Mouse (Mus musculus): ENCODE measurements at regions not wholly inside any gene's neighbourhood (a gene's known extent, or its start where the extent isn't known, plus 50 kb on each side); places are given as distances from the start of the nearest gene placed in this dataset.

GRCm38 (mm10) chr6:31097254-31097653 lies 138.4 kb upstream of the Klf14 start:
- DNase-seq: no peak
- intact Hi-C loops (cut with DNase I; ENCODE audit: low total_unique reads): no loop called here

GRCm38 (mm10) chr6:31098106-31098505 lies 139.2 kb upstream of the Klf14 start:
- intact Hi-C loops (cut with DNase I; ENCODE audit: low total_unique reads): no loop called here
- DNase-seq: no peak

- no peak for DNase-seq
- intact Hi-C loops (cut with DNase I; ENCODE audit: low total_unique reads): no loop called here
Measured at GRCm38 (mm10) chr6:31100084-31100579, 141.3 kb upstream of the Klf14 start.

GRCm38 (mm10) chr6:31100749-31101148 lies 141.9 kb upstream of the Klf14 start:
- intact Hi-C loops (cut with DNase I; ENCODE audit: low total_unique reads): no loop called here
- no peak for DNase-seq

- intact Hi-C loops (cut with DNase I; ENCODE audit: low total_unique reads): no loop called here
- no peak for DNase-seq
Measured at GRCm38 (mm10) chr6:31106144-31106836, 147.4 kb upstream of the Klf14 start.

- intact Hi-C loops (cut with DNase I; ENCODE audit: low total_unique reads): no loop called here
- no peak for DNase-seq
Measured at GRCm38 (mm10) chr6:31106856-31107359, 148.0 kb upstream of the Klf14 start.

- DNase-seq: no peak
Measured at GRCm38 (mm10) chr6:31107360-31107759, 148.5 kb upstream of the Klf14 start.

DNA sequence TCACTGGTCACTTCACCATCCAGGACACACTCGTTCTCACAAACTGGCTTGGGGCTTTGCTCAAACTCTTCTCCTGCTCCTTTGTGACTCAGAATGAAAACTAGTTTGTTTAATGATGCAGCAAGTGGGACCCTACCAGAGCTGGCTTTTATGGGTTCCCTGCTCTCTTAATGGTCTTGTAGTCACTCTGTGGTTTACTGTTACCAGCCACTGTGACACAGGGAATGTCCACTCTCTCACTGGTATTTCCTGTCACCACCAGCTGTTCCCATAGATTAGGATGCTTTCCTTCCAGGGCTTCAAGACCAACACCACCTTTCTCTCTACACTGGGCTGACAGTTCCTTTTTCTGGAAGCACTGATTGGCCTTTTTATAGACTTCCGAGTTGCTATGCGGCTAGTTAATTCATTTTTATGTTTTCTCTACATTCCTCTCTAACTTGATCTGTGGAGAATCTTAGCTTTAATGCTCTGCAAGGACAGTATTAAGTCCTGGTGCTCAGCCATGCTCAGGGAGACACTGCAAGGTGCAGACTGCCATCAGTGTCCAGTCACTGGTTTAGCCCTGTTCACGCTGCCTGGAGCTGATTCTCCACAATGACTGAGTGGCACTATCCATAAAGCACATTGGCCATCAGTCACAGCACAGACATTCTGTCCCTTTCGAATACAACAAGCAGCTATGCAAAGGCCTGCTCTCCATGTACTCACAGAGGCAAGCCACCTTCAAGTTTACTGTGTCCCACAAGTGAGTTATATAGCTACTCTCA lies 149.2 kb upstream of the Klf14 start:
- intact Hi-C loops (cut with DNase I; ENCODE audit: low total_unique reads): no loop called here
- DNase-seq: no peak

More at GRCm38 (mm10) chr6:31107360-31107759, 148.5 kb upstream of the Klf14 start:
- intact Hi-C loops (cut with DNase I; ENCODE audit: low total_unique reads): no loop called here

DNA sequence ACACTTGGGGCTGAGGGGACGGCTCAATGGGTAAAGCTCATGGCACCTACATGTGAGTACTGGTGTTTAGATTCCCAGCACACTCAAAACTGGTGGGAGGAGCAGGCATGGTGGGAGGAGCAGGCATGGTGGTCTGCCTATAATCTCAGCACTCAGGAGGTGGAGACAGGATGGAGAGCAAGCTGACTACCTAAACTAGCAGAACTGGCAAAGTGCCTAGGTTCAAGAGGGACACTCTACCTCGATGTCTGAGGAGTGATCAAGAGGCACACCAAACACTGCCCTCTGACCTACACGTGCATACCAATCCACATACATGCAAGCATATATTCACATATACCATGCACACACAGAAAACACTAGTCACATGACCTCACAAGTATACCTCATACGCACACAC lies 150.7 kb upstream of the Klf14 start:
- intact Hi-C loops (cut with DNase I; ENCODE audit: low total_unique reads): no loop called here
- no peak for DNase-seq

DNA sequence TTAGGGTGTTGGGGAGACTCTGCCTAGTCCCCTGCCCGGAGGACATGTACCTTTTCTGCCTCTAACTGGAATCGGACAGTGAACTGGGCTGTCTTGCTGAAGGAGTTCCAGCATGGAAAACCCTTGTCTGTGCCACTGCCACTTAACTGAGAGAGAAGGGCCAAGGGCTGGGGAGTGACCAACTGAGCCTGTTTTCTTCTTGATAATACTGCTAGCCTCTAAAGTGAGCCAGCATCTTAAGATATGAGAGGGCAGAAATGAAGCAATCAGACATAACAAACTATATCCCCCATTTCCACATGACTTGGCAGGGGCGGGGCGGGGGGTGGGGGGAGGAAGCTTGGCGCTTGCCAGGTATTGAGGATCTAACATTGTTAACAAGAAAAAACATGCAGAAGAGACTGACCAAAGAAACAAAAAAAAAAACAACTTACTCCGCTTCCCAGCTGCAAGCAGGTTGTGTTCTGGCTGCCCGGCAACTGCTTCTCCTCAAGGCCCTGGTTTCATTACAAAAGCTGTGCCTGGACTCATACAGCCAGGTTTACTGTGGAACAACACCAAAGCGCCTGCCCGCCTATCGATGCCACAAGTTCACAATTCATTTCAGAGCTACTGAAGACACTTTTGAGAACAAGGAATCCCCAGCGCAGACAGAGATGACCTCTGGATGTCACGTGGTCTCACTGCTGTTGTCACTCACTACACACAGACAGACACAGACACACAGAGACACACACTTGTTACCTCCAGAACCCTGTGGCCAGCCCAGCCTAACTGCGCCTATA lies 153.6 kb upstream of the Klf14 start:
- no peak for DNase-seq

GRCm38 (mm10) chr6:31113558-31114326 lies 154.9 kb upstream of the Klf14 start:
- intact Hi-C loops (cut with DNase I; ENCODE audit: low total_unique reads): no loop called here
- DNase-seq: no peak

More for the DNA sequence above, 153.6 kb upstream of the Klf14 start:
- intact Hi-C loops (cut with DNase I; ENCODE audit: low total_unique reads): no loop called here

DNA sequence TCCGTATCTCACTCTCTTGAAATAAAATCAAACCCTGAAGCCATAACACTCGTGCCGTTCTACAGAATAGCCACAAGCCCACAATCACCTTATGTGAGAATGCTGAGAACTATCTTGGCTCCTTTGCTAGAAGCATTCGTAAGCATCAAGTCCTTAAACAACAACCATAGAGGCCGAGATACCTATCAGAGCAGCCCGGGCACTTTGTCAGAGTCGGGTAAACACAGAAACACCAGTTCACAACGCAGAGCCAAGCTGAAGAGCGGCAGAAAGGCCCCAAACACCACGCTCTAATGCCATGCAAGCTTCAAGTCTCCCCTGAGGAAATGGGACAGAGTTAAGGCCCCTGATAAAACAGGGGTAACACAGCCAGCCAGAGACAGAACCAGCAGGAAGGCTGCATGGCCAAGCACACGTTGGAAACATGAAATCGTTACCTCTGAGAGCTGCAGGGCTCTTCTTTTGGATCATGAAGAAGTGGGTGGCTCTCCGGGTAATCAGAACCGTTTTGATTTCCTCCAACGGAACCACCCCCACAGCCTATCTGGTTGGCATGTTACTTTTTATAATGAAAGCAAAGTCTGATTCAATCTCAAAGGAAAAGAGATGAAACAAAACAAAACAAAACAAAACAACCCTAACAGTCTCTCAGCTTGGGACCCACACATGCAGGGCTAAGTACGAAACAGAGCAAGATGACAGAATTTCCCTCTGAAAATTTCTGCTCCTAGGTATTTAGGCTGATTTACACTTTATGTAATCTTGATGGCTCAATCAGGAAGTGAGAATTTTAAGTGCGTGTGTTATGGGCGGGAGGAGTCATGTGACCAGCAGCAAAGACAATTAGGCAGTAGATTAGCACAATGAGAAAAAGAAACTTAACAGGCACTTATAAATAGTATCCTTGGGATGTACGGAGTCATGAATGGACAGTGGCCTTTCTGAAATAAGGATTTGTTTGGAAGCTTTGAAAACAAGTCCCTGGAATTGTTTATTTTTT lies 155.8 kb upstream of the Klf14 start:
- intact Hi-C loops (cut with DNase I; ENCODE audit: low total_unique reads): no loop called here
- no peak for DNase-seq

GRCm38 (mm10) chr6:31115566-31115965 lies 156.7 kb upstream of the Klf14 start:
- DNase-seq: no peak
- intact Hi-C loops (cut with DNase I; ENCODE audit: low total_unique reads): no loop called here

GRCm38 (mm10) chr6:31116365-31116764 lies 157.5 kb upstream of the Klf14 start:
- intact Hi-C loops (cut with DNase I; ENCODE audit: low total_unique reads): no loop called here
- DNase-seq: no peak

DNA sequence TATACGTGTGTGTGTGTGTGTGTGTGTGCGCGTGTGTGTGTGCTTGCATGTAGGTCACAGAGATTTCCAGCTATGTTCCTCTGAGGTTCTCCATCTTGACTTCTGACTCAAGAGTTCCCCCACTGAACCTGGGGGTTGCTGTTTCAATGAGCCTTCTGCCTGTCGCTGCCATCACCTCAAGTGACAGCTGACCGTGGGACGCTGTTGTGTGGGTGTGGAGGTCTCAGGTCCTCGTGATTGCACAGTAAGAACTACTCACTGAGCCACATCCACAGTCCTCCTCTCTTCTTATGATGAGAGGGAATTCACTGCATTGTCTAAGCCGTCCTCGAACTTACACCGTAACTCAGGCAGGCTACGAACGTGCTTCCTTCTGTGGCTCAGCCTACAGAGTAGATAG lies 158.8 kb upstream of the Klf14 start:
- no peak for DNase-seq
- intact Hi-C loops (cut with DNase I; ENCODE audit: low total_unique reads): no loop called here

DNA sequence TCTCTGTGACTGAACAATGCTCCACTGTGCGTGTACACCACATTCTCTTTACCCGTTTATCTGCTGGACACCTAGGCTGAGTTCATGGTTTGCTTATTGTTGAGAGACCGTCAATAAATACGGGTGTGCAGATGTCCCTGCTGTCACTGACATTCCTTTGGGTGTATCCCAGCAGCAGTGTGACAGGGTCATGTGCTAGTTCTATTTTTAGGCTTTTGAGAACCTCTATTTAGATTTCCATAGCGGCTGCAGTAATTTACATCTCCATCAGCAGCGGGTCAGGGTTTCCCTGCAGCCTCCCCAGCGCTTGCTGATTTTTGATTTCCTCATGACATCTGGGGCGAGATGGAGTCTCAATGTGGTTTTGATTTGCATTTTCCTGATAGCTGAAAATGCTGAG lies 162.1 kb upstream of the Klf14 start:
- no peak for DNase-seq
- intact Hi-C loops (cut with DNase I; ENCODE audit: low total_unique reads): loop anchor here (10.0 kb wide), 1 partner anchor 46 kb away; no protein-coding TSS in a partner anchor

DNA sequence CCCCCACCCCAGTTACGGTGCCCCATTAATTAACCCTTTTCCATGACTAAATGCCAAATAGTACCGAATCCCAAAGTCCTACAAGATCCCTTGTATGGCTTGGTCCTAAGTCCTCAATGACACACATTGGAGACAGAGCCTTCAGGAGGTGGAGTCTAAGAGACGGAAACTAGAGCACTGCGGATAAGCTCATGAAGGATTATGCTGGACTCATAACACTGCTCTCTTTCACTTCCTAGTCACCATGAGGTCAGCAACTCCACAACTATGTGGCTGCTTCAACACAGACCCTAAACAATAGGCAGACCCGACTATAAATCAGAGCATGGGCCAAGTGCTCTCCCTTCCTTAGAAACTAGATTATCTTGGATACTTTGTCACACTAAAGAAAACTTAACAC lies 164.0 kb upstream of the Klf14 start:
- intact Hi-C loops (cut with DNase I; ENCODE audit: low total_unique reads): loop anchor here (10.0 kb wide), 1 partner anchor 48 kb away; no protein-coding TSS in a partner anchor
- no peak for DNase-seq
